Mouse (Mus musculus): ENCODE data around the gene Nt5c3.
"Not testable (repeated sequence)": the region's sequence is repeated elsewhere in the genome, so short reads cannot be mapped to it uniquely, and the experiment has no call there.

Nt5c3 gene

DNA sequence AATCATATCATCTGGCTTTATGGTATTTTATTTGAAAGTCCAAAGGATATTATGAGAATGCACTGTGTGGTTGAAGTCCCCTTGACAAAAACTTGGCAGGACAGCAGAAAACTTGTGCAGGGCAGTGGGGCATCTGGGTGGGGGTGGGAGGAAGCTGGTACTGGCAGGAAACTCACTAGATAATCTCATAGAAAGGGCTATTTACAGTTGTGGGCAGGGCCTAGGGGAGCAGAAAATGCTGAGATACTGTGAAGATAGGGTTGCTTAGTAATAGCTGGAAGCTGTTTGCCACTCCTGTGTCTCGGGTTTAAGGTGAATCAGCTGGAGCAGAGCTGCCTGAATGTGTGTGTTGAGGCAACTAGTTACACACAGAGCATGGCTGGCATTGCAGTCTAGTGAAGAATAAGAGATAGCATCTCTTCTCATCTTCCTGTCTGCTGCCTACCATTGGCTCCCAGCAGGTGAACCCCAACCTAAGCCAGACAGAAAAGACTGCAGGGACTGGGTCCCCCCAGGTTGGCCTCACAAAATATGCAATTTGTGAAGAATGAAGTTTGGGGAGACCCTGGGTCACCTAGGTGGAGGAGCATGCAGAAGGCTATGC lies 44.3 kb downstream of the Nt5c3 start:
- H3K27me3 ChIP-seq (ENCODE audit: control insufficient read depth, insufficient read depth, low read length, poor library complexity, severe bottlenecking), result no peaks in the 10 kb centered on the region
- peaks cover 8% of the 10 kb centered on the region; the same call in 1 of the 2 replicates for H3K36me3 ChIP-seq (ENCODE audit: control insufficient read depth, insufficient read depth, low read length, poor library complexity, severe bottlenecking)
- DNase-seq (ENCODE audit: low read depth, low spot score), result no peak

DNA sequence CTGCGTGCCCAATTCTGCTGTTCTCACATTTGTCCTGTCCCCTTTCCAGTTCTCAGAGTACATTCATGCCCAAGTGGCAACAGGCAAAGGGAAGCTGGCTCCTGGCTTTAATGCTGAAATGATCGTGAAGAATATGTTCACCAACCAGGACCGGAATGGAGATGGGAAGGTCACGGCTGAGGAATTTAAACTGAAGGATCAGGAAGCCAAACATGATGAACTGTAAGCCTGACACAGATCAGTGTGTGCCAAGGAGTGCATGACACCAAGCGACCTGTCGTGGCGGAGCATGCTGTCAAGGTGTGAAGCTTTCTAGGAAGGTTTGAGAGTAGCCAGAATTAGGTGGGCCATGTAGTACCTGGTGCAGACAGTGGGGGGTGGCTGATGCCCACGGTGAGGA lies 45.7 kb downstream of the Nt5c3 start:
- DNase-seq (ENCODE audit: low read depth, low spot score), result peak; percentile 5
- Histone ChIP-seq H3K36me3 (ENCODE audit: control insufficient read depth, insufficient read depth, low read length, poor library complexity, severe bottlenecking) (peaks cover 6% of the 10 kb centered on the region; the same call in 1 of the 2 replicates), H3K27me3 (ENCODE audit: control insufficient read depth, insufficient read depth, low read length, poor library complexity, severe bottlenecking) (no peaks in the 10 kb centered on the region)

DNA sequence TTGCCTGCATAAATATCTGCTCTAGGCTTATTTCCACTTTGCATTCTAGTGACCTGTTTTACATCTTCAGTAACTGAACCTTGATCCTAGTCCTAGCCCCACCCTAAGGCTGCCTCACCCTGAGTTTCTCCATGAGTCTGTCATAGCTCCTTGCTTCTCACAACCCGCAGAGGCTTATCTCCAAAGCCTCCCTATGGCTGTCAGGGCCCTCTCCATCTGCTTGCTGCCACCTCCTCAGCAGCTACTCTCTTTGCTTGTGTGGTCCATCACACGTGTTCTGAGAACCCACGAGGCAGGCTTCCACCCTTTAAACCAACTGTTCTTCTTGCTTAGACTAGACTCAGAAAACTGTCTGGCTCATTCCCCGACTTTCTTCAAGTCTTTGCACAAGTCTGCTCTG lies 46.9 kb downstream of the Nt5c3 start:
- Histone ChIP-seq H3K36me3 (ENCODE audit: control insufficient read depth, insufficient read depth, low read length, poor library complexity, severe bottlenecking) (no peaks in the 10 kb centered on the region), H3K27me3 (ENCODE audit: control insufficient read depth, insufficient read depth, low read length, poor library complexity, severe bottlenecking) (no peaks in the 10 kb centered on the region)
- no peak for DNase-seq (ENCODE audit: low read depth, low spot score)

DNA sequence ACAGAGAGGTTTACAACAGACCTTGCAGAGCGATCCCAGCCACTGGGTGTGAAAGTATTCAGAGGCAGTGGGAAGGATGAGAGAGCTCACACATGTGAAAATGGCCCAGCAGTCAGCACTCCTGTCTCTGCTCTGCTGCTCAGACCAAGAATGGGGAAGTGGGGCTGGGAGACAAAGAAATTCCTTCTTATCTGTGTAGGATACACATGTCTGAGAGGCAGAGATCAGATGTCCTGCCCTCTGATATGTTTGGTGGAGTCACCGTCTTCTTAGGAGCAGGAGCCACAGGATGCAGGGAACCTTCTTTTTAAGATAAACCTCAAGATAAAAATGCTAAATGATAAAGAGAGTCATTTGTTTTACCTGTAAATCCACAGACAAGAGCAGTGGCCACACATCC lies 53.7 kb downstream of the Nt5c3 start:
- no peak for DNase-seq (ENCODE audit: low read depth, low spot score)
- Histone ChIP-seq H3K36me3 (ENCODE audit: control insufficient read depth, insufficient read depth, low read length, poor library complexity, severe bottlenecking) (no peaks in the 10 kb centered on the region), H3K27me3 (ENCODE audit: control insufficient read depth, insufficient read depth, low read length, poor library complexity, severe bottlenecking) (no peaks in the 10 kb centered on the region)

DNA sequence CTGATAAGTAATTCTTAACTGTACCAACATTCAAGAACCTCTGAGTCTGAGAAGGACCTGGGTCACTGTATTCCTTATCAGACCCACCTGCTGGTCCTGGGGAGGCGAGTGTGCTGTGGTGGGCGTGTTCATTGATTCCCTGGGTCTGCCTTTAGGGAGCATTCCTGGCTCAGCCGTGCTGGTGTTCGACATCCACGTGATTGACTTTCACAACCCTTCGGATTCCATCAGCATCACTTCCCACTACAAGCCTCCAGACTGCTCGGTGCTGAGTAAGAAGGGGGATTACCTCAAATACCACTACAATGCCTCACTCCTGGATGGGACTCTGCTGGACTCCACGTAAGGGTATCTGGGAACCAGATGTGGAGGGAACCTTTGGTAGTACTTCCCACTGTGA lies 55.2 kb downstream of the Nt5c3 start:
- no peak for DNase-seq (ENCODE audit: low read depth, low spot score)
- Histone ChIP-seq H3K36me3 (ENCODE audit: control insufficient read depth, insufficient read depth, low read length, poor library complexity, severe bottlenecking) (no peaks in the 10 kb centered on the region), H3K27me3 (ENCODE audit: control insufficient read depth, insufficient read depth, low read length, poor library complexity, severe bottlenecking) (no peaks in the 10 kb centered on the region)

DNA sequence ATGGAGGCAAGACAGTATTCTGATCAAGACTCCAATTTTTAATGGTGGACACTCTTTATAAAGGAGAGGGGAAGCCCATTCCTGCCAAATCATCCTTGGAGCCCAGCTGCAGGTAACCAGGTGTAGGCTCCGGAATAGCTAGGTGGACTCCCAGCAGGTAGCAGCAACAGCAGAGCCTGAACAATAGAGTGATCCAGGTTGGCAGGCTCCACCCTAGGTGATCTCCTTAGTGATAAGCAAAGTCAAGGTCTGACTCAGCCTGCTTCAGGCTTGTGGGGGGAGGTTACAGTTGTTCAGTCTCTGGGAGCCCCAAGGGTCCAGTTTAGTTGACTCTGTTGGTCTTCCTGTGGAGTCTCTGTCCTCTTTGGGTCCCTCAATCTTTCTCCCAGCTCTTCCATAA lies 56.8 kb downstream of the Nt5c3 start:
- not testable (repeated sequence) for H3K27me3 ChIP-seq (ENCODE audit: control insufficient read depth, insufficient read depth, low read length, poor library complexity, severe bottlenecking); H3K36me3 ChIP-seq (ENCODE audit: control insufficient read depth, insufficient read depth, low read length, poor library complexity, severe bottlenecking); DNase-seq (ENCODE audit: low read depth, low spot score)

DNA sequence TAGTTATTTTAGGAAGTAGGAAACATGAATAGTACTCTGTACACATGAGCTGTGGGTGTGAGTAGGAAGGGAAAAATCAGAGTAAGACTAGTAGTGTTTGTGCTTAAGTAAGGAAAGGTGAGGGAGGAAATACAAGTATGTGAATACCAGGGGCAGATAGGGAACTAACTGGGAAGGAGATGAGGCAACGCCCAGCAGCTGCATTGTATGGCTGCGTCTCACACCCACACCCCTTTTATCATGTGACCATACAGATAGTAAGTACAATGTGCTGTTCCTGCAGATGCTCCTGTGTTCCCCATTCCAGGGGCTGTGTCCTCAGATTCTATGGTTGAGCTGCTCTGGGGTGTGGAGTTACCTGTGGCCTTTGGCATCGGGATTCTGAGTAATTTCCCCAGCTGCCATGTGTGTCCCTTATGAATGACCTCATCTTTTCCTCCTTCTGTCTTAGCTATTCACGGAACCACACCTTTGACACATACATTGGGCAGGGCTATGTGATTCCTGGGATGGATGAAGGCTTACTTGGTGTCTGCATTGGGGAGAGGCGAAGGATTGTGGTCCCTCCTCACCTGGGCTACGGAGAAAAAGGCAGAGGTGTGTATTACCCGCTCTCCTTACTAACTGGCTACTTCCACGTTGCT lies 63.4 kb downstream of the Nt5c3 start:
- no peak for DNase-seq (ENCODE audit: low read depth, low spot score)
- H3K27me3 ChIP-seq (ENCODE audit: control insufficient read depth, insufficient read depth, low read length, poor library complexity, severe bottlenecking), result no peaks in the 10 kb centered on the region

DNA sequence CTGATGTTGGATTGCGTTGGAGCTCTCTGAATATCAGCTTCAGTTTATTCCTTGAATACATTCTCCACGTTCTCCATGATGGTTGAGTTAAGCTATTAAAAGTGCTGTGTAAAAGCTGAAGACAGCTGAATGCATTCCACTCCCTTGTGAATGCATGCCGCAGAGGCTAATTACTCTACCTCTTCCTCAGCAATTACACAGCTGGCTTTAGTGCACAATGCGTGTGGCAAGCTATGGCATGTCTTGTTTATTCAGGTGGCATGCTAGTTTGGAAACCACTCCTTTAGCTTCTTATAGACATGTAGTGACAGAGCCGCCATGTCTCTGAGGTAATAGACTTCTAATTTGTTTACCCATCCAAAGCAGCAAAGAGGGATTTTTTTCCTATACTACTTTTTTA lies 67.0 kb downstream of the Nt5c3 start:
- no peak for DNase-seq (ENCODE audit: low read depth, low spot score)
- Histone ChIP-seq H3K27me3 (ENCODE audit: control insufficient read depth, insufficient read depth, low read length, poor library complexity, severe bottlenecking) (no peaks in the 10 kb centered on the region), H3K36me3 (ENCODE audit: control insufficient read depth, insufficient read depth, low read length, poor library complexity, severe bottlenecking) (no peaks in the 10 kb centered on the region)

More for the DNA sequence above, 63.4 kb downstream of the Nt5c3 start:
- H3K36me3 ChIP-seq (ENCODE audit: control insufficient read depth, insufficient read depth, low read length, poor library complexity, severe bottlenecking), result no peaks in the 10 kb centered on the region

DNA sequence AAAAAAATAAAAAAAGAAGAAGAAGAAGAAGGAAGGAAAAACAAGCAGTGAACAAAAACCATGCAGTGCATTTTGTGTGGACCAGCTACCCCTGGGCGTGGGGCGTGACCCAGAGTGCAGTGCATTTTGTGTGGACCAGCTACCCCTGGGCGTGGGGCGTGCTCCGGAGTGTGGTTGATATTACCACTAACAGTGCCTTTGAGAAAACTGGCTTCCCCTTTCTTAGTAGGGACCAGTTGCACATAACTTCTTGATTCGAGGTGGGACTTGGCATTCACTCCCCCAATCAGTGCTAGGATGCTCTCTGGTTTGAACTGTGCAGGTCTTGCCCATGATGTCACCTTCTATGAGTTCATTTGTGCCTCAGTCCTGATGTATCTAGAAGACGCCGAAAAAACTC lies 68.9 kb downstream of the Nt5c3 start:
- H3K36me3 ChIP-seq (ENCODE audit: control insufficient read depth, insufficient read depth, low read length, poor library complexity, severe bottlenecking), result no peaks in the 10 kb centered on the region
- no peaks in the 10 kb centered on the region for H3K27me3 ChIP-seq (ENCODE audit: control insufficient read depth, insufficient read depth, low read length, poor library complexity, severe bottlenecking)
- DNase-seq (ENCODE audit: low read depth, low spot score), result no peak

DNA sequence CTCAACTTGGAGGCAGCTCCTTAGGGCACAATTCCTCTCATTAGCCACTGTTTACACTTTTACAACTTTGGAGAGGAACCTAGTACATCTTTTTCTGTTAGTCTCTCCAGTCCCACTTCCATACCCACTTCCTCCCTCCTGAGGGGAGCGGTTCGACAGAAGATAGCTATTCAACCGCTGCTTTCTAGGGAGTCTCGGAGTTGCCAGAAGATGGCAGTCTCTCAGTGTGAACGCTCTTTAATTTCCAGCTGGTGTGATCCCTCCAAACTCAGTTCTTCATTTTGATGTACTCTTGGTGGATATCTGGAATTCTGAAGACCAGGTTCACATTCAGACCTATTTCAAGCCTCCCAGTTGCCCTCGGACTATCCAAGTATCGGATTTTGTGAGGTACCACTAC lies 73.4 kb downstream of the Nt5c3 start:
- Histone ChIP-seq H3K36me3 (ENCODE audit: control insufficient read depth, insufficient read depth, low read length, poor library complexity, severe bottlenecking) (no peaks in the 10 kb centered on the region), H3K27me3 (ENCODE audit: control insufficient read depth, insufficient read depth, low read length, poor library complexity, severe bottlenecking) (no peaks in the 10 kb centered on the region)
- DNase-seq (ENCODE audit: low read depth, low spot score), result no peak

DNA sequence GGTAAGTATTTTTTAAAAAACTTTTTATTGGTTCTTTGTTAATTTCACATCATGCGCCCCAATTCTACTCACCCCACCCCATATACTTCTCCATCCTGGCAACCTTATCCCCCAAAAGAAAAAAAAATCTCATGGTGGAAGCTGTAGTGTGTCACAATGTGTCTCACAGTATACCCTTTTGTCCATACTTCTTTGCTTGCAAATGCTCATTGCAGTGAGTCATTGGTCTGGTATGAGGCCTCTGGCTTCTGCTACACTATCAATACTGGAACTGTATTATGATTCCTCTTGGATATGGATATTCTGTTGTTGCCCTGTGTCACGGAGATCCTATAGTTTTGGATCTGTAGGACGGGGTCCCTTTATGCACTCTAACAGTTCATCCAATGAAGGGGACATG lies 74.8 kb downstream of the Nt5c3 start:
- no peak for DNase-seq (ENCODE audit: low read depth, low spot score)
- Histone ChIP-seq H3K36me3 (ENCODE audit: control insufficient read depth, insufficient read depth, low read length, poor library complexity, severe bottlenecking) (no peaks in the 10 kb centered on the region), H3K27me3 (ENCODE audit: control insufficient read depth, insufficient read depth, low read length, poor library complexity, severe bottlenecking) (no peaks in the 10 kb centered on the region)

DNA sequence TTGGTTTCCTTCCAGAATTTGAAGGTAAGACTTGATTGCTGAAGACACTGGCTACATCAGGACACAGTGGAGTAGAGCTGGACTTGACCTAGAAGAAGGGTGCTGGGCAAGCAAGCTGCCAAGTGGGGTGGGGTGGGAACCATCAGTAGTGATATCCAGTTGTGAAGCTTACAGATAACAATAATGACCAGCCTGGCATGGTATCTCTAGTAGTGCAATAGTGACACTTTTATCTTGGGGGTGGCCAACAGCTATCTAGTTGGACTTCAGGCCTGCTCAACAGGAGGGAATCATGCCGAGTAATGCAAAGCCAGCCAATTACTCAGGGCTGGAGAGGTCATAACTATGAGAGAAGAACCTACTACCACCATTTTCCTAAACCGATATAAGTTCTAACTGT lies 79.4 kb downstream of the Nt5c3 start:
- Histone ChIP-seq H3K27me3 (ENCODE audit: control insufficient read depth, insufficient read depth, low read length, poor library complexity, severe bottlenecking) (no peaks in the 10 kb centered on the region; the same call in 1 of the 2 replicates), H3K36me3 (ENCODE audit: control insufficient read depth, insufficient read depth, low read length, poor library complexity, severe bottlenecking) (no peaks in the 10 kb centered on the region)
- DNase-seq (ENCODE audit: low read depth, low spot score), result no peak

DNA sequence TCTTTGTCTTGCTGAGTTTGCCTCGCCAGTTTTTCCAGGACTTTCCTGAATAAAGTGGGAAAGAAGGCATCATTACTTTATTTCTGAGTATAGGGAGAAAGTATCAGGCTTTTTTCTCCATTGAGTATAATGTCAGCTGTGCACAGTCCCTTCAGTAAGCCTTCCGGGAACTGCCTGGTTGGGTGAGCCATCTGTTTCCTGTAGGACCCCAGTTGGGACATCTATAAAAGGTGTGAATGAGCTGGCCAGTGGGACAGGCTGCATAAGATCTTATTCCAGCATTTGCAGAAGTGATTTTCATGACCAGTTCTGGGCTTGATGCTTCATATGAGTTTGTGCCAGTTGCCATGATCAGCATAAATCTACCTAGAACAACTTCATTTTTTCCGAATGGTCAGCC lies 80.5 kb downstream of the Nt5c3 start:
- Histone ChIP-seq H3K36me3 (ENCODE audit: control insufficient read depth, insufficient read depth, low read length, poor library complexity, severe bottlenecking) (no peaks in the 10 kb centered on the region), H3K27me3 (ENCODE audit: control insufficient read depth, insufficient read depth, low read length, poor library complexity, severe bottlenecking) (no peaks in the 10 kb centered on the region; the same call in 1 of the 2 replicates)
- no peak for DNase-seq (ENCODE audit: low read depth, low spot score)

DNA sequence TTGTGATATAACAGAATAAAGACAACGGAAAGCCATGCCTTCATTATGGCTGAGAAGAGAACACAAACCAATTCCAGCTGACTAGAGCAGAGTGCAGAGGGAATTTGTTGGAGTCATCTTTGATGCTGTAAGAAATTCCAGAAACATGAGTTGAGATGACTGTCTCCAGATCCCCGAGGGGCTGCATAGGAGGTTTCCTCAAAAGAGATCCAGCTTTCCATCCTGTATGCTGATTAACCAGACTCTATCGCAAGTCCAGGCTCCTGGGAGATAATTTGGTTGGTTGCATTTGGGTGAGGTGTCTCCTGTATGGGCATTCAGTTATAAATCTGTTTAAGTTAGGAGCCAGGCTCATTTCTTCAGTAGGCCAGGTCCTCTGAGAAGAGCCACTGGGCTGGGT lies 86.1 kb downstream of the Nt5c3 start:
- no peak for DNase-seq (ENCODE audit: low read depth, low spot score)
- H3K36me3 ChIP-seq (ENCODE audit: control insufficient read depth, insufficient read depth, low read length, poor library complexity, severe bottlenecking), result no peaks in the 10 kb centered on the region
- H3K27me3 ChIP-seq (ENCODE audit: control insufficient read depth, insufficient read depth, low read length, poor library complexity, severe bottlenecking), result no peaks in the 10 kb centered on the region; the same call in 1 of the 2 replicates

DNA sequence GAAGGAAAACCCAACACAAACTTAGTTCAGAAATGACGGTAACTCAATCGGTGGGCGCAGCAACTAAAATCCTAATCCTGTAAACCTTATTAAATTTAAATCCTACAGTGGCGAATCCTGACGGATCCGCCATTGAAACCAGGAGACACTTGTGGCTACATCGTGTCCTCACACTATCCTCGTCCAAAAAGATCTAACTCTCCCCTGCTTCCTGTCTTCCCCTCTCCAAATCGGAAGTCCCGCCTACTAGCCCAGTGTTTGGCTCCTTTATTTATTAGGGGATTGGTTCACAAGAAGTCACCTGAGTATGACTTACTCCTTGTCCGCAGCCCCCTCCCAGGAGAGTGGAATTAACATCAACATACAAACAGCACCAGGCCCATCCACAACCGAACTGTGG lies 86.6 kb downstream of the Nt5c3 start:
- no peaks in the 10 kb centered on the region; the same call in 1 of the 2 replicates for H3K27me3 ChIP-seq (ENCODE audit: control insufficient read depth, insufficient read depth, low read length, poor library complexity, severe bottlenecking)
- DNase-seq (ENCODE audit: low read depth, low spot score), result no peak
- no peaks in the 10 kb centered on the region for H3K36me3 ChIP-seq (ENCODE audit: control insufficient read depth, insufficient read depth, low read length, poor library complexity, severe bottlenecking)

DNA sequence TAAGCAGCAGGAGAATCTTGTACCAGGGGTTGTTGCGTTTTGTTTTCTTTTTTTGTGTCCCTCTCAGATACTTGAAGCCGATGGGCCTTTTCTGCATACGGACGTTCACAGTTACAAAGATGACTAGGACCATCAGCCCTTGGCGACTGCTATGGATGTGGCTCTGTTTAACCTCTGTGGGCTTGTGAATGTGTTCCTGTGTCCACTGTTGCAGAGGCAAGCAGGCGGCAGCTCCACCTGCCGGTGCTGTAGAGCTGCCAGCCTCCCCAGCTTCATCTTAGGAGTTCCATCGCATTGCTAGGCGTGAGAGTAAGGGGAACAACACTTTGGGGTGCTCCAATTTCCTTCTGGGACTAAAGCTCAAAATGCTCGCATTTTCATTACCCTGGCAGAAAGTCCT lies 88.2 kb downstream of the Nt5c3 start:
- Histone ChIP-seq H3K36me3 (ENCODE audit: control insufficient read depth, insufficient read depth, low read length, poor library complexity, severe bottlenecking) (no peaks in the 10 kb centered on the region), H3K27me3 (ENCODE audit: control insufficient read depth, insufficient read depth, low read length, poor library complexity, severe bottlenecking) (no peaks in the 10 kb centered on the region; the same call in 1 of the 2 replicates)
- no peak for DNase-seq (ENCODE audit: low read depth, low spot score)
